Comparison of ENCODE assay signal across 8 mouse cellular contexts in genomic region chr13:52978321-52978981, GRCm38 (mm10). TPM values are rescaled to one million over a fixed set of nuclear protein-coding genes. Genes with fewer than 3 reads are reported as not detected.
DNase-seq lines count a peak whose midpoint lies in the region; ATAC-seq and TF ChIP-seq lines count a peak whose summit lies in the region.

No protein-coding gene starts in this region.

- WGBS in spleen, adult 2 months: 2% methylated on average over 63 of the region's 64 CpGs
- WGBS in heart, embryonic 10.5 days: under 1% methylated on average over 61 of the region's 64 CpGs
- WGBS in kidney, embryonic 14.5 days: 1% methylated on average over 33 of the region's 64 CpGs

- TF ChIP-seq CTCF in spleen, adult 2 months (IDR thresholded peaks at IDR 0.05; ENCODE audit: extremely low read depth, insufficient read depth, insufficient read length, insufficient replicate concordance): no peak

- no peaks in the 10 kb centered on the region for H3K9me3 ChIP-seq in heart, embryonic 10.5 days
- no peaks in the 10 kb centered on the region for H3K9me3 ChIP-seq in kidney, embryonic 14.5 days (ENCODE audit: control insufficient read depth, low read length)

- DNase-seq in spleen, adult 2 months (ENCODE audit: low read depth in 1 of 2, low spot score in 2 of 2): no peak
- DNase-seq in spleen, postnatal 10 days (ENCODE audit: low spot score in 2 of 2): no peak
- peak; percentile 50 for DNase-seq in embryo, embryonic 10 days (ENCODE audit: low spot score)
- no peak for DNase-seq in heart, embryonic 10.5 days (ENCODE audit: low spot score)
- peak; percentile 50 for DNase-seq in lung, postnatal 10 days
- DNase-seq in right cerebral cortex, postnatal 14 days: peak; percentile 33

- H3K4me3 ChIP-seq in spleen, adult 2 months (ENCODE audit: extremely low read depth, insufficient read depth, insufficient read length): peak overlapping the region; percentile 27; the same call in 1 of the 2 replicates
- H3K4me3 ChIP-seq in heart, embryonic 10.5 days: peak overlapping the region; percentile 92
- H3K4me3 ChIP-seq in kidney, embryonic 14.5 days (ENCODE audit: low read length): peak overlapping the region; percentile 90

- peak; percentile 47 for ATAC-seq in kidney, embryonic 14.5 days (ENCODE audit: low FRiP score, low TSS enrichment)
- no peak for ATAC-seq in megakaryocyte progenitor cell, adult 5-6 weeks (replicated peaks; ENCODE audit: poor library complexity)

- peaks cover 17% of the 10 kb centered on the region for H3K27me3 ChIP-seq in spleen, adult 2 months (ENCODE audit: control insufficient read depth, insufficient read depth, low read length)
- no peaks in the 10 kb centered on the region; the same call in 1 of the 2 replicates for H3K27me3 ChIP-seq in heart, embryonic 10.5 days (ENCODE audit: insufficient read depth, poor library complexity, severe bottlenecking)
- peaks cover 6% of the 10 kb centered on the region; the same call in 1 of the 2 replicates for H3K27me3 ChIP-seq in kidney, embryonic 14.5 days (ENCODE audit: control insufficient read depth, insufficient read depth, low read length)

- peaks cover 5% of the 10 kb centered on the region for H3K4me1 ChIP-seq in spleen, adult 2 months (ENCODE audit: control insufficient read depth, insufficient read depth, insufficient read length)
- H3K4me1 ChIP-seq in heart, embryonic 10.5 days: peaks cover 53% of the 10 kb centered on the region
- peaks cover 30% of the 10 kb centered on the region for H3K4me1 ChIP-seq in kidney, embryonic 14.5 days (ENCODE audit: control insufficient read depth, insufficient read depth, low read length)

- H3K9ac ChIP-seq in kidney, embryonic 14.5 days (ENCODE audit: low read depth, low read length): peak overlapping the region; percentile 76

- TF ChIP-seq POLR2A in spleen, adult 2 months (IDR thresholded peaks at IDR 0.05; ENCODE audit: low read depth, low read length): no peak

- no peak overlapping the region for H3K27ac ChIP-seq in spleen, adult 2 months (ENCODE audit: insufficient read depth, low read length)
- peak overlapping the region; percentile 97 for H3K27ac ChIP-seq in heart, embryonic 10.5 days
- H3K27ac ChIP-seq in kidney, embryonic 14.5 days (ENCODE audit: low read depth, low read length): peak overlapping the region; percentile 59; the same call in 1 of the 2 replicates

- H3K4me2 ChIP-seq in kidney, embryonic 14.5 days (replicated peaks; ENCODE audit: low read depth, low read length): peak overlapping the region; percentile 97

- H3K36me3 ChIP-seq in spleen, adult 2 months (ENCODE audit: control insufficient read depth, insufficient read depth, low read length): no peaks in the 10 kb centered on the region
- no peaks in the 10 kb centered on the region for H3K36me3 ChIP-seq in heart, embryonic 10.5 days
- H3K36me3 ChIP-seq in kidney, embryonic 14.5 days (ENCODE audit: control insufficient read depth, insufficient read depth, low read length): no peaks in the 10 kb centered on the region

RNA-seq across cellular contexts. Expression of gene Nfil3, which starts 2.4 kb away (rescaled TPM):
- 1.2 and 1.6 TPM in 2 replicates for polyA plus RNA-seq in spleen, adult 2 months (2012; rRNA removed)
- polyA plus RNA-seq in heart, embryonic 10.5 days (2016; fragmentation: Nextera tagmentation; extraction: Ambion mirVana): 32.7 and 43.1 TPM in 2 replicates
- polyA plus RNA-seq in kidney, embryonic 14.5 days (2014; fragmentation: Nextera tagmentation; extraction: Ambion mirVana): 15.9 and 18.9 TPM in 2 replicates
- 10.0 and 19.0 TPM in 2 replicates for total RNA-seq in megakaryocyte progenitor cell, adult 5-6 weeks (2015)
- 10.8 and 16.7 TPM in 2 replicates for total RNA-seq in megakaryocyte progenitor cell, adult 5-6 weeks (2017)

RNA-seq across cellular contexts. Expression of gene Auh, which starts 49.0 kb away (rescaled TPM):
- polyA plus RNA-seq in spleen, adult 2 months (2012; rRNA removed): 13.0 and 15.0 TPM in 2 replicates
- 44.9 and 53.3 TPM in 2 replicates for polyA plus RNA-seq in heart, embryonic 10.5 days (2016; fragmentation: Nextera tagmentation; extraction: Ambion mirVana)
- polyA plus RNA-seq in kidney, embryonic 14.5 days (2014; fragmentation: Nextera tagmentation; extraction: Ambion mirVana): 44.7 and 46.7 TPM in 2 replicates
- 34.3 and 35.9 TPM in 2 replicates for total RNA-seq in megakaryocyte progenitor cell, adult 5-6 weeks (2015)
- total RNA-seq in megakaryocyte progenitor cell, adult 5-6 weeks (2017): 32.4 and 34.3 TPM in 2 replicates

Comparison
In these comparisons a context has a peak if more than half of its experiments do, and no peak if none do; other contexts are left out.
1. DNase-seq: peak in embryo, embryonic 10 days (single experiment), lung, postnatal 10 days (single experiment) and right cerebral cortex, postnatal 14 days (single experiment); none in spleen, adult 2 months (0 of 2), spleen, postnatal 10 days (0 of 2) and heart, embryonic 10.5 days (single experiment).
2. H3K4me3 ChIP-seq: peak in every context shown above with its lines; median percentile 92 in heart, embryonic 10.5 days; 90 in kidney, embryonic 14.5 days; 27 in spleen, adult 2 months.